Mouse (Mus musculus): ENCODE measurements around the gene Jazf1.

The Jazf1 gene

DNA sequence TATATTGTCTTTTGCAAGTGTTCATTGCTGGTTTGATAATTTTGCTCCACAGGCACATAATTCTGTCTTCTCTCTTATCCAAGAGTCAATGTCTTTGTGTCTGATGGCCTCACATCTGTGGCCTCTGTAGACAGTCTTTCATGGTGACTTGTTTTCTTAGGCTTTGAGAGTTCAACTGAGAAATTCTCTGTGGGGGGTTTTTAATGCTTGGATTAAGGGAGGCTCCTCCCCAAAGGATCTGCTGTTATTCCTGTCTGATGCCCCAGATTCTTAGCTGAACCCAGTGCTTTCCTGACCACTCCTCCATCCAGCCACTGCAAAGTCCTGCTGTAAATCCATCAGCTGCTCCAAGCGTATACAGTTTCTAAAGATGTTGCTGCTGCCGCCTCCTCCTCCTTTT lies 112.3 kb downstream of the Jazf1 start:
- no peak for DNase-seq (ENCODE audit: low spot score)

DNA sequence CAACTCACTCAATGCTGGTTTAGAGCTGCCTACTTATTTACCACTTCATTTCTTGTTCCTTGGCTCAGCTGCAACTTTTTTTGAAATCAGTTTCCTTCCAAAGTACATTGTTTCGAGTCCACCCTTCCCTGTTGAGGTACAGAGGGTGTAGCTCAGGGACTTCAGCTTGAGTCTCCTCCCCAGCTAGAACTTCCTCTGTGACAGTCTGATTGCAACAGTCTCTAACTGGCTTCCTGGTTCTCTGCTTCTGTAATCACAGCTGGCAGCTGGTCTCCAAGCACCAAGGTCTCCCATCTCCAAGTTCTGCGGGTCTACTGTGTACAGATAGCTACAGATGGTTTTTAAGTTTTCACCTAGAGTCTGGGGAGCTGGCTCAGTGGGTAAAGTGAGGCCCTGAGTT lies 113.1 kb downstream of the Jazf1 start:
- no peak for DNase-seq (ENCODE audit: low spot score)

DNA sequence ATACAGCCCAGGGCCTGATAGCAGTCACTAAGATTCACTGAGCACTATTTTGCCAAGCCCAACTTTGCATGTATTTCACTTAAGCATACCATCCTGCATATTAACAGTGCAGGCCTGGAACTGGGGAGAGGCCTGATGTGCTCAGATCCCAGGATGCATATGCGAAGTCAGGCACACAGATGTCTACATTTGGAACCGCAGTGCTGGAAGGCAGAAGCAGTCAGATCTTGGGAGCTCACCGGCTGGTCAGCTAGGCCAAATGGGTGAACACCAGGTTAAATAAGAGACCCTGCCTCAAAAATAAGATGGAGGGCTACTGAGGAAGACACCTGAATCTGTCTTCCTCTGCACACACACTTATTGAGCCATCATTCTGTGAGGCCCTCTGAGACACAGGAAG lies 113.6 kb downstream of the Jazf1 start:
- DNase-seq (ENCODE audit: low spot score) = no peak

DNA sequence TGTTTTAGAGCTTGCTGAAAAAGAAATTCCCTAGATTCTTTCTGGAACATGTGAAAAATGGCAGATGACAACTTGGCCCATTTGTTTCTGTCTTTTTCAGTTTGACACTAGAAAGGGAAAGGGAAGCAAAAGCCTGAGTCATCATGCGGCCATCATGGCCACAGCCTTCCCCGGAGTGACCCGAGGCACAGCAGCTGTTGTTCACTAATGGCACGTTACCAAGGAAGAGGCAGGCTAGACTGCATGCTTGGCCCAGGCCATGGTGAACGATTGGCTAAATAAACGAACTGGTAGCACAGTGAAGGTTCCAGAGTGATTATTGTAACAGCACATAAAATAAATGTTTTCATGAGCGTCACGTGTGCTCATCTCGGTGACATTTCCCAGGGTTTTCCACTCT lies 114.0 kb downstream of the Jazf1 start:
- DNase-seq (ENCODE audit: low spot score) = no peak

DNA sequence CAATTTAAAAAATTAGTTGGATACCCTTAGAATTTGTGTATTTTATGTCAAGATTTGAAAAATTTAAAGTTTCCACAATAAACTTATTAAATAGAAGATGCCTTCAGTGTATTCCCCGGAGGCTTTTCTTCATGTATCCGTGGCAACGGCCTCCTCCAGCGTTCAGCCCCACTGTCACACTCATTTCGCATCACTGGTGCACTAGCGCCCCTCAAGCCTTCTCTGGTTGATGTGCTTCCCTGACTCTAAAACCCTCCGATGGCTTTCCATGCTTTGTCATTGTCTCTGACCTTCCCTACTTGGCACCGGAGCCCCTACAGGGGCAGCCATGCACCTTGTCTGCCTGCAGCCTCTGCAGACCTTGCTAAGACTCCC lies 115.9 kb downstream of the Jazf1 start:
- DNase-seq (ENCODE audit: low spot score) = peak; percentile 38

DNA sequence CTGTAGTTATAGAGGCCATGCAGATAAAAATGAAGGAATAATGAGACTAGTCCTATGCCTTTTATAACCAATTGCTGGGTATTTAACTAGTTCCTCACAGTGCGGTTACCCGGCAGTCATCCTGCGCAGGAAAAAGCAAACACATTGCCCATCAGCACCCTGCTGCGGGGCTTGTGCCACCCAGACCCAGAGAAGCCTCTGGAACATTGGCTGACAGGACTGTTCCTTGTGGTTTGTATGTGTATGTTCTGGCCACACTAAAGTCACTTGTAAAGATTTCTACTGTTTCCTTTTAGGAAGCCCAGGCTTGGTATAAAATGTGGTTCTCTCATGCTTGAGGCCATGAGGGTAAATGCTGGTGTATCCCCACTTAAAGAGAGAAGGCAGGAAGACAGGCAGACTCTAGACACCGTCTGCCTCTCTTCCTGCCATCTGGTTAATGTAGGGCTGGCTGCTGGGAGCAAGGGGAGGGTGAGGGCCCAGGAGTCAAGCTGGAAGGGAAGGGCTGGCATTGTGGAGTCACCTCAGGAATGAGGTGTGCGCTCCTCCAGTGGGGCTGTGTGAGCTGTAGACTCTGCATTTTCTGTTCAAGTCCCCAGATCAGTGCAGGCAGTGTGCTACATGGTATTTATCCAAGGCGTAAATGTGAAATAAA lies 116.4 kb downstream of the Jazf1 start:
- DNase-seq (ENCODE audit: low spot score) = peak; percentile 48

DNA sequence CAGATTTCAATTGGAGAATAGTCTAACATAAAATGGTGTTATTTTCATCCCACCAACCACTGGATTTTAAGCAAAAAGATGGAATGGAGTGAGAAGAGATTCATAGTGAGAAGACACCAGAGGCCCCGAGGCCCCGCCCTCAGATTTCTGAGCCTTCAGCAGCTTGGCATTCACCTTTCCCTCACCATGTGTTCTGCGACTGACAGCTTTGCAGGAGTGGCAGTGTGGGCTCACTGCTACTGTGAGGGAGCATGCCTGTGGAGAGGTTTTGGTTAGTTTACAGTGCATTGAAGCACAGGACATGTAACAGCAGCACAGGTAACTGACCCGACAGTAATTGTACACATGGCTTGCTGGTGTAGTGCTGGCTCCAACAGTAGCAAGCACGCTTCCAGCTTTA lies 118.1 kb downstream of the Jazf1 start:
- DNase-seq (ENCODE audit: low spot score) = no peak

DNA sequence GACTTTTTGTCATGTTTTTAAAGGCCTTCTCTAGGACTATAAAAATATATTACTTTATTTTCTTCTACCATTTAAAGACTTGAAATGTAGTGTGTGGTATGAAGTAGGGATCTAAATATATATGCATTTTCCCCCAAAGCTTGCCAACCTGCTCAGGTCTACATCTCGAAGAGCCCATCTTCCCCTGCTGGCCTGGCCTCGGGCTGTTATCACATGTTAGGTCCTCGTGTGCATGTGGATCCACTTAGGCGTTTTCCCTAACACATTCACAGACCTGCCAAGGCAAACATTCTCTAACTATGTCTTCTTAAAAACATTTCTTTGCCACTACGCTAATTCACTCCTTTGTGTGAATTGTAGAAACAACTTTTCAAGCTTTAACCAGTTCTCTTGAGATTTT lies 125.9 kb downstream of the Jazf1 start:
- DNase-seq (ENCODE audit: low spot score) = no peak

DNA sequence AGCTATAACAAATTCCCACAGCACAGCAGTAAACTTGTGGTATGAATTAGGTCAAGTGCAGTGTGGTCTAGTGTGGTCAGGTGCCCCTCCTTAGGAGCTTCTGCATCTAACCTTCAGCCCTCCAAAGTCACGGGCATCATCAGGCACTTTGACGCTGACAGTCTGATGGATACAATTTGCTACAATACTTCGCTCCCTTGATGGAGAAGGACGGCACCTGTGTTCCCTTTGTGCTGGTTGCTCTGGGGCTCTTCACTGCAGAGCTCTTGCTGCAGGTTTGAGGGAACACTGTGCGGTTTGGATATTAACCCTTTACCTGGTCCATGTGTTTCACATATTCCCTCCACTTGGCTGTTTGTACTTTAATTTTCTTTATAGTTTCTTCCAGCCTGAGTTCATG lies 126.3 kb downstream of the Jazf1 start:
- no peak for DNase-seq (ENCODE audit: low spot score)

DNA sequence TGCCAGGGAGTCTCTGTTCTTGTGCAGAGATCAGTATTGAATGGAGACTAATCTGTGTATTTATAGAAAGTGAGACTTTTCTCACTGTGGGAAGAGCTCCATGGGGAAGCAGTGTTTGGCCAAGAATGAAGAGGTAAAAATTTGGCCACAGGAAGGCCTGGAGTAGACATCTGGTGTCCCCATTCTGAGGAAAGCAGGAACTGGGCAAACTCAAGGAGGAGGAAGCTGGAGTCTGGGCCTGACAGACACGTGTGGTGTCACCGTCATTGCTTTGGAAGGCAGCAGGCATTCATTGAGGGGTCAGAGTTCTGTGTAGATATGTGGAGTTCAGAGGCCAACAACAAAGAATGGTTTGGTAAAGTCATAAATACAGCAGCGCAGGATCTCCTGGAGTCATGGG lies 130.5 kb downstream of the Jazf1 start:
- peak; percentile 23 for DNase-seq (ENCODE audit: low spot score)

DNA sequence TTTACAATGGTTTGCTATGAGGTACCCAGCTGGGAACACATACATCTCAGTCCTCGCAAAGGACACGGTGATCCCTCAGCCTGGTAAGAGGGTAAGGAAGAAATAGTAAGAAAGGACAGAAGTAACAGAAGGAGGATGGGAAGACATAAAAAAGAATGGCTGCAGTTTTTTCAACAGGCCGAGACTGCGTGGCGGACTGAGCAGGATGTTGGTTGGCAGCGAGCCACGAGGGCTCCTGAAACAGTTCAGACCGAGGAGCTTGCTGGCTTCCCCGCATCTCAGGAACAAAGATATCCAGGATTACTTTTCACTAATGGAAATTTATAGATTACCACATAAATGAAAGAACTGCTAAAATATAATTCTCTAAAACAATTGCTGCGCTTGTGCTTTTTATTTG lies 131.4 kb downstream of the Jazf1 start:
- no peak for DNase-seq (ENCODE audit: low spot score)

DNA sequence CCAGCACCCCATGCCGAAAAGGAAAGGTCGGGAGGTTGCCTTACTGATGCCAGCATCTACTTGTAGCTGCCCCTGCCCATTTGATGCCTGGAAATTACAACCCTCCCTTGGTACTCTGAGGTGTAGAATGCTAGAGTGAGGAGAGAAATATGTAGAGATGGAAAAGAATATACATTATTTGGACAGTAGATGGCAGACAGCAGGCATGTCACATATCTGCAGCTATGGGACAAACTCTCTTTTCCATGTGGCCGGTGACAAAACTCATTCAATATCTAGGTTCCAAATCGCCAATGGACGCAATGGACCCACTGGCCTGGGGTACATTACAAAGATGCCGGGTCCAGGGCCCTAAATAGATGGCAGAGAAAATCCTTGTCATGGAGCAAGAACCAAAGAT lies 134.4 kb downstream of the Jazf1 start:
- no peak for DNase-seq (ENCODE audit: low spot score)

DNA sequence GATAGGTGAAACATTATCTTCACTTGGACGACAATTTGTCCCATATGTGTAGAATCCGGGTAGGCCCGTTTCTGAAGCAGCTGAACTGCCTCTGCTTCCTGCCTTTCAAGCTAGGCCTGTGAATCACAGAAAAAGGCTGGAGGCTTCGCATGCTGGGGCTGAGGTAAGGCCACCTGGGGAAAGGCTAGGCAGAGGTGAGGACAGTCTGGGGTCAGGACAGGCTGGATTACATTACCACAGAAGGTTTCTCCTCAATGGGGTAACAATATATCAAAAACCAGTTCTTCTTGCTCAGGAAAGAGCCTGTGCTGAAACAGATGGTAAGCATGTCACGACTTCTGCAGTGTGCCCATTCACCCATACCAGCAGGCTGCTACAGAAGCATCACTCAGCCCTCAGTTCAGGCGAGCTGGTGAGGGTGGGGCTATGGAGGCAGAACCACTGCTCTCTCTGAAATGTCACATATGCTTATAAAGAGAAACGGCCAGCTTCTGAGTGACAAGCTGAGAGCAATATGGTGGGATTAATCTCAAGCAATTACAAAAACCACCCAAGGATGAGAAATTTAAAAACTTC lies 135.7 kb downstream of the Jazf1 start:
- DNase-seq (ENCODE audit: low spot score) = peak; percentile 48

DNA sequence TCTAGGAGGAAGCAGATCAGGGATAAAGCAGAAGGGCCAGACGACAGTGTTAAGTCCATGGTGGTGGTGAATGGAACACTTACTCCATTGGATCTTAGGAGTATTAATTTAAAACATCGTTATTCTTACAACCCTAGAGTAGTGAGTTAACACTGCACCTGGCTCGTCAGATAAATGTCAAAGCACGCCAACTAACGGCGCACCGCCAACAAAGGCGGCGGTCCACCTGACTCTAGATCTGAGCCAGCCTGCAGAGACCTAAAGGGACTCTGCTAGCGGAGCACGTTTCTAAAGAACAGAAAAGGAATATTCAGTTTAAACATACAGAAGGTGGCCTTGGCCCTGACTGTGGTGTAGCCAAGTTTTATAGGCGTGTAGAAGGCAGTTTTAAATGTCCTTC lies 139.1 kb downstream of the Jazf1 start:
- no peak for DNase-seq (ENCODE audit: low spot score)

DNA sequence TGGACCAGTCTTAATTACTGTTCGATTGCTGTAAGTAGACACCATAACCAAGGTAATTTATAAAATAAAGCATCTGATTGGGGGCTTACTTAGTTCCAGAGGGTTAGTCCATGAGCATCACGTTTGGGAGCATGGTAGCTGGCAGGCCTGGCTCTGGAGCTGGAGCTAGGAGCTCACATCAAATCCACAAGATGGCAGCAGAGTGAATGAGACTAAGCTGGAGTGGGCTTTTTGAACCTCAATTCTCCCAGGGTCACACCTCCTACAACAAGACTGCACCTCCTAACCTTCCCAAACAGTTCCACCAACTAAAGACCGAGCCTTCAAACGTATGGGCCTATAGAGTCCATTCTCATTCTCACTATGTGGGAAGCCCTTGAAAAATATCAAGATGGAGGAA lies 141.5 kb downstream of the Jazf1 start:
- DNase-seq (ENCODE audit: low spot score) = peak; percentile 51

DNA sequence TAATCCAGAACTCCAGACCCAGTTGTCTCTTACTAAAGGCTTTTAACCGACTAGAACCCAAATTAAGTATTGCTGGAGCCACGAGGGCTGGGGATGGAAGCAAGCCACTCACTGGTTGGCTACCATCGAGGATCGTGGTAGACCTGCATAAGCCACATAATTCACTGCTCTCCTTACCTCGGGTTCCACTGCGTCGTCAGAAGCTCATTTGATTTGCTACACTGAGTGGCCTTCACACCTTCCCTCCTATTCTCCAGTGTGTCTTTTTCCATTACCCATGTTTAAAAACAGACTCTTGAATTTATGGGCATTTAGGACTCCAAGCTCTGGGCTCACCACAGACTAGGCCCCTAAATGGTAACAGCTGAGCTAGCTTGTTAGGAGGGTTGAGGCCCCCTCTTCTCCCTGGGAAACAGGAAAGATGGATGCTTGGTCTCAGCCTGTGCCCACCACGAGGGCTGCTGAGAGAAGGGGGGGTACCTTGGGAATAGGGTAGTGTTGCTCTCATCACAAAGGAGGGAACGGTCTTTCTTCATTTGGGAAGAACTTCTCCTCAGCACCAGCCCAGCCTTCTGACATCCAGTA lies 142.9 kb downstream of the Jazf1 start:
- DNase-seq (ENCODE audit: low spot score) = no peak

DNA sequence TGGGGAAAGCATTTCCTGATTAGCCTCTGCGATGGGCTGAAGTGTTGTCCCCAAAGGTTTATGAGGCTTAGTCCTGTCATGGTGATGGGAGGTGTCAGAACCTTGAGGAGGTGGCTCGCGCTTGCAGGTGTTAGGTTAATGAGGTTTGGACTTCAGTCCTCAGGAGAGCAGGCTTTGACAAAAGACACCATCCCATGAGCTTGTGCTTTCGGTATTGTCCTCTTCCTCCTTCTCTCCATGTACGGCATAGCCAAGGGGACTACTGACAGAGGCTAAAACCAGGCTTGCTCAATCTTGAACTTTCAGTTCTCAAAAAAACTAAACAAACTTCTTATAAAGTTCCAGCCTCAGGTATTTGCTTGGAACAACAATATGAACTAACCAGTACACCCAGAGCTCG lies 147.2 kb downstream of the Jazf1 start:
- no peak for DNase-seq (ENCODE audit: low spot score)

DNA sequence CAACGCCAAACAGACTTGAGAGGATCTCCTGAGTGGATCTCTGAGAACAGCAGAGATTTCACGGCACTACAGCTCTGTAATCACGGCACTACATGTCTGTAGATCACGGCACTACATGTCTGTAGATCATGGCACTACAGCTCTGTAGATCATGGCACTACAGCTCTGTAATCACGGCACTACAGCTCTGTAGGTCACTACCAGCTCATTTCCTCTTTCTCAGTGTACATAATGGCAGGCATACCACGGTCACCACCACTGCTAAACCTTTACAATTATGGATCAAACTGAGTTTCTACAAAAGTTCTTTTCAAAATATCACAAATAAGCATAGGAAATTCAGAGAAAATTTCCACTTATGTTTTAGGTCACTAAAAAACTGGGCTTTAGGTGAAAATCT lies 147.7 kb downstream of the Jazf1 start:
- DNase-seq (ENCODE audit: low spot score) = no peak

DNA sequence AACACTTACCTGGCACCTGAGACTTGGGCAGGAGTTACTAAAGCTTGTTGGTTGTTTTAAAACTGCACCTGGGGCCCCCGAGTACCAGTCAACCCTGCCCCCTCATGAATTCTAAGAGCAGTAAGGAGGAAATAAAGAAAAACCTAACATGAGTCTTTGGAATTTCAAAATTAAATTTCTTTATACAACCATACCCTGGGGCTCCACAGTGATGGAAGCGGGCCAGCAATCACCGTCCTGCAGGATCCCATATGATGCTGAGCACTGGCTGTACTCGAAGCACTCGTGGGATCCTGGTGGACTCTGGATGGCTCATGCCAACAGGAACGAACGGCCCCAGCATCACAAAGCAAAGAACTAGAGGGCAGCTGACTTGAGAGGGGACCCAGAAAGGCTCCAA lies 149.0 kb downstream of the Jazf1 start:
- DNase-seq (ENCODE audit: low spot score) = no peak

DNA sequence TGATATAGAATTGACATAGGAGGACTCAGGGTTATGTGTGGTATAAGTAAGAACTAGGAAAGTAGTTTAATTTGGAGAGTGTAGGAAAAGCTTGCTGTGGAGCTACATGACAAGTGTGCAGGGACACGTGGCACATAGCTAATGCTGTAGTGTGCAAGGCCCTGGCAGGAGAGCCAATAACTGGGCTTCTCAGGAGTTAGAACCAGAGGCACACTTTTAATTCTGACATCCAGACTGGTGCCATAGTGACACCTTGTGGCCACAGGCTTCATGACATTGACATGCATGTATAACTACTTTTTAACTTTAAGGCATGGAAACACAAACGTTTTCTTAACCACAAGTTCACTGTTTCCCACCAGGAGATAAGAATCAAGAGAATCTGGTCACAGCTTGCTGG lies 149.5 kb downstream of the Jazf1 start:
- peak; percentile 92 for DNase-seq (ENCODE audit: low spot score)

DNA sequence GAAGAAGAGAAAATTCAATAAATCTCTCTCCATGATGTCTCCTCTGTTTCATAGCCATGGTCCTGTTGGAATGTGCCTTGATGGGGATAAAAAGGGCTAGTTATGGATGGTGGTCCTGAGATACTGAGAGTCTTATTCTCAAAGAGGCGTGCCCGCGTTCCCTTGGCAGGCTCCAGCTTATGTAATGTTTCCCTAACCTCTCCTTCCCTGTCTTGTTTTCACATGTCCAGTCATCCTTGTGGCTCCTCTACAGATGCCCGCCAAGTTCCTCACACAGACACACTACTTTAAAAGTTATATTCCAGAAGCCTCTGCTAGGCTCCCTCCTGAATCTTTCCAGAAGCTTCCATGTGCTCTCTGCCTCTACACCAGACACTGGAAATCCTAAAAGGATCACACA lies 151.0 kb downstream of the Jazf1 start:
- no peak for DNase-seq (ENCODE audit: low spot score)

DNA sequence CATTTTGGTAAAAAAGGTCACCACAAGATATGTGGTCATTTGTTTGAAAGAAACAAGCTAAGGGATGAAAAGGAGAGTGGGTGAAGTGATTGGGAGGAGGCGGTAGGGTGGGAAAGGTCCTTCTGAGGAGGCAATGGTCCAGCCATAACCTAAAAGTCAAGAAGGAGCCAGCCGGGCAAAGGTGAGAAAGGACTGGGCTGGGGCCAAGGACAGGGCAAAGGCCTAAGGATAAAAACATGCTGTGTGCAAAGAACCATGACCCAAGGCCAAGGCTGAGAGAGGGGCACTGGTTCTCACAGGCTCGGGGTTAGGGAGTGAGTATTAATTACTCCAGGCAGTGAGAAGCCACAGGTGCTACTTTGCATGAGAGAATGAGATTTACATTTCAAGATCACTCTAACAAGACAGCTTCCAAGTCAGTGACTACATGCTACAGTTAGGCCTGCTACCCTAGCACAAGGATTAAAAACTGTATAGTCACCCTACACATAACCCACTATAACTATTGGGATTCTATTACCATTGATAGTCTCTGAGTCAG lies 151.5 kb downstream of the Jazf1 start:
- DNase-seq (ENCODE audit: low spot score) = no peak

DNA sequence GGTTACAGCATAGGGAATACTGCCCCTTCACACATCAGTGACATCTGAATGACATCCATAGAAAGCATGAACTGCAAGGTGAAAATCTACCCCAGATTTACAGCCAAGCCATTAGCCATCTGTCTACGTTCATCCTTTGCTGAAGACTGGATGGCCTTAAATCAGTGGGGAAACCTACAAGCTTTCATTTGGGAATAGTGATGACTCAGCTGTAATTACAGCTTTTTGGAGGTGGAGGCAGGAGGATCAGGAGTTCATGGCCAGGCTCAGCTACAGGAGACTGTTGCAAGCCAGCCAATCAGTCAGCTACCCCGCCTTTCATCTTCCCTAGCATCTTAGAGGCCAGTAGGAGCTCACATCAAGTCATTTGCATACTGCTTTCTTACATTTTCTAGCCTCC lies 153.5 kb downstream of the Jazf1 start:
- DNase-seq (ENCODE audit: low spot score) = no peak
